Mouse (Mus musculus) thymus, postnatal 14 days (tissue): ENCODE data around the gene Fbxo34.
A peak's percentile ranks its signal among the peaks of the same experiment; 100 is the strongest.
"Not testable (repeated sequence)": the region's sequence is repeated elsewhere in the genome, so short reads cannot be mapped to it uniquely, and the experiment has no call there.

ENCODE experiments used
- DNase-seq: peaks from one replicate; pipeline ENCODE4 v3.0.0; 2021

Gene Fbxo34

DNA sequence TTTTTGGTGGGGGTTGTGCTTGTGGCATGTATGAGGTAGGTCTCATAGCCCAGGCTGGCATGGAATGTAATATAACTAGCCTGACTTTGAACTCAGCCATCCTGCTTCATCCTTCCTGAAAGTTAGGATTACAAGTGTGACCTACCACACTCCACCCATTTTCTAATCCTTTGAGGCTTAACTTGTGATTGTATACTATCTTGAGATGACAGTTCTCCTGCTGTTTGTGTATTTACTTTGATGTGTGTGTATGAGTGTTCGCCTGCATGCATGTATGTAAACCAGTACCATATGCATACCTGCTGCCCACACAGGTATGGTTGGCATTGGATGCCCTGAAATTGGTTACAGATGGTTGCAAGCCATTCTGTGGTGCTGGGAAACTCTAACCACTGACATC lies 71.4 kb downstream of the Fbxo34 start:
- no peak for DNase-seq

DNA sequence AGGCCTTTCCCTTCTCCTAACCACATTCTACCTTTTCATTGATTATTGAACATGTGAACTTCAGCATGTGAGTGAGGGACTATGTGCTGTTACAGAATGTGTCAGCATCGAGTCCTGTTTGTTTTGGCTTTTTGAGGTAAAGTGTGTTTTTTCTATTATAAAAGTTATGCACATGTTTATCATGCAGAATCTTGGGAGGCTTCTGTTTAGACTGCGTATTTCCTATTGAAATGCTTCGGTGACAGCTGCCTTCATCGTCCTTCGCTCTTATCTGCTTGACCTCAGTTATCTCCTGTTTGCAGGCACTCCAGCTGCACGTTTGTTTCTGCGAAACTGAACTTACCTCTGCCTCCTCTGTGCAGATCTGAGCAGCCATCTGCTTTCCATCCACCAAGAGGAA lies 72.1 kb downstream of the Fbxo34 start:
- no peak for DNase-seq

DNA sequence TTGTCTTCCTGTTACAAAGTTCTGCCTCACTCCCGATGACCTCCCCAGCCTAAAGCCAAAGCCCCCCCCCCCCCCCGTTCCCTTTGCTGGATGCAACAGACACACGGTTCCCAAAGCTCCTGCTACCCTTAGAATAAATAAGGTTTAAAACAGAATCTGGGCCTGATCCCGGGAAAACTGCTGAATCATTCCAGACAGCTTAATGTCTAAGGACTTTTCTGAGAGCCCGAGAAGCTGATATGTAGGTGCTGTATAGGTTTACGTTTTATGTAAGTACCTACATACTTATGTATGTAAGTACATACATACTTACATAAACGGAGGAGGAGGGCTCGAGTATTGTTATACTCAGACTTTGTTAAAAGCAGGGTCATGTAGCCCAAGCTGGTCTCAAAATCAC lies 75.2 kb downstream of the Fbxo34 start:
- no peak for DNase-seq

DNA sequence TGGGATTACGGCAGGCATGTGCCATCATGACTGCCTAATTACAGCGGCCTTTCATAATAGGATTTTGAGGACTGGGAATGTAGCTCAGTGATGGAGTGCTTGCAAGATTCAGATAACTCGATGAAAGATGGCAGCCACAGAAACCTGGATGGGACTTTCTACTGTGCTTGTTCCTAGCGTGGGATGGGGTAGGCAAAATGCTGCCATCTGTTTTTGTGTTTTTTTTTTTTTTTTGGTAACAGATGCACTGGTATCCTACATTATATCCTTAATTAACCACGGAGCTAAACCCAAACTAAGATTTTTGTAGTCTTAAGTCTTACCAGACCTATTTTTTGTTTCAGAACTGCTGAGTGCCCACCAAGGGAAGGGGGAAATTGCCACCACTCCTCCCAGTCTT lies 75.6 kb downstream of the Fbxo34 start:
- no peak for DNase-seq

DNA sequence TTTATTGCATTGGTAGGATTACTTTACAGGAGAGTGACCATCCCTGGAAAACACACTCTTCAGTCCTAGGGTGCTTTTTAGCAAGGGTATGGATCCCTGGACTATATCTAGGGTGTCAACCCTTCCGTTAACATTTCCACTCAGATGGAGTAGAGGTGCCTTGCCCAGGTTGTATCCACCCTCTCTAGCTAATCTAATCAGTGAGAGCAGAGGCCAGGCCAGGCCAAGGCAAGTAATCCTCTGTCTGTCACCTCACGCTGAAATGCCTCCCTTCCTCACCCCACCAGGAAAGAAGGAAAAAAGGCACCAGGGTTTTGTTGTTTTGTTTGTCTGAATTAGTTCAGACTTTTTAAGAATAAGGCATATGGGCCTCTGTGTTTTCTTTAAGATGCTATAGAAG lies 77.6 kb downstream of the Fbxo34 start:
- DNase-seq: no peak

DNA sequence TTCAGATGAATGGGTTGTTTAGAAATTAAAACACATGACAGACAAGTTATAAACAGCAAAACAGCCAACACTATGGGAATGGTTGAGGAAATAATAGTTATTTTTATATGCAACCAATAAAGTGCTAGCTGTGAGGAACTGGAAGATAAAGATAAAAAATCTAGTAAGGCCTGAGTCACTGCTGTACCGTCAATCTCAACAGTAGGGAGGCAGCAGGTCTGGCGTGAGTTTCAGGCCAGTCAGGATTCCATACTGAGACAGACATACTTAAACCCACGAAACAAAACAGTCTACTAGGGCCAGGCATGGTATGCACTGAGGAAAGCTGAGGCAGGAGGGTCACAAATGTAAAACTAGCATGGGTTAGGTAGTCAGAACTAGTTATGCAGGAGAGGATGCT lies 78.1 kb downstream of the Fbxo34 start:
- DNase-seq: no peak

DNA sequence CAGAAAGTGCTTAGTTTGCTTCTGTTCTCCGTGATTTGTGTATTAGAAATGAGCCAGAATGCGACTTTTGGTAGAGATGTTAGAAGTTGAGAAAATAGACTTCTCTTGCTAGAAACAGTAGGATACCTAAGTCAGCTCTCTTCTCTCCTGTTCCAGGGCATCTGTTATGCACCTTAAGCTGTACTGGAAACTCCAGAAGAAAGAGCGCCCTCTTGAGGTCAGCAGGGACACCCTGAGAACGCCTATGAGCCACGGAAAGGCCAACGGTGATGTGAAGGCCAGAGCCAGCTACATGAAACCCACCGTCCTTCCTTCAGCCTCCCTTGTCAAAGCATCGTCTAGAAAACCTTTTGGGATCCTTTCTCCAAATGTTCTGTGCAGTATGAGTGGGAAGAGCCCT lies 78.8 kb downstream of the Fbxo34 start:
- peak; percentile 69 for DNase-seq

DNA sequence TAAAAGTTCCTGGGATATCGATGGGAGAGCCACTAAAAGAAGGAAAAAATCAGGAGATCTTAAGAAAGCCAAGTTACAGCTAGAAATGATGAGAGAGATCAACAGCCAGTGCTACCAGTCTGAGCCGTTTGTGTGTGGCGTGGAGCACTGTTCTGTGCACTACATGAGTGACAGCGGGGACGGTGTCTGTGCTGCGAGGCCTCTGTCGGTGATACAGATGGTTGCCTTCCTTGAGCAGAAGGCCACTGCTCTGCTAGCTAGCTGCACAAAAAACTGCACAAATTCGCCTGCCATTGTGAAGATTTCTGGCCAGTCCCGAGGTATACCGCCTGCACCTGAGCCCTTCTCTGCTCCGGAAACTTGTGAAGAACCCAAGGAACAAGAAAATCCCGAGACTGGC lies 79.4 kb downstream of the Fbxo34 start:
- not testable (repeated sequence) for DNase-seq

DNA sequence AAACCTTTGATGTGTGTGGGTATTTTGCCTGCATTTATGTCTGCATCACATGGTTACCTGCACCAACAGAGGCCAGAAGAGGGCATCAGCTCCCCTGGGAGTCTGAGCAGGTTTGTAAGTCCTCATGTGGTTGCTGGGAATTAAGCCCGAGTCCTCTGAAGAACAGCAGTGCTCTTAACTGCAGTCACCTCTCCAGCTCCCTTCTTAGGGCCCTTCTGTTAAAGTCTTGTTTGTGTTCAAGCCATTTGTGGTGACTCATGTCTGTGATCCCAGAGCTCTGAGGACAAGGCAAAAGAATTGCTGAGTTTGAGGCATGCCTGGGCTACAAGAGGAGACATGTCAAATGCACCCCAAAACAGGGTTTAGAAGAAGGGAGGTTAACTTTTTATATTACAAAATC lies 82.3 kb downstream of the Fbxo34 start:
- no peak for DNase-seq

DNA sequence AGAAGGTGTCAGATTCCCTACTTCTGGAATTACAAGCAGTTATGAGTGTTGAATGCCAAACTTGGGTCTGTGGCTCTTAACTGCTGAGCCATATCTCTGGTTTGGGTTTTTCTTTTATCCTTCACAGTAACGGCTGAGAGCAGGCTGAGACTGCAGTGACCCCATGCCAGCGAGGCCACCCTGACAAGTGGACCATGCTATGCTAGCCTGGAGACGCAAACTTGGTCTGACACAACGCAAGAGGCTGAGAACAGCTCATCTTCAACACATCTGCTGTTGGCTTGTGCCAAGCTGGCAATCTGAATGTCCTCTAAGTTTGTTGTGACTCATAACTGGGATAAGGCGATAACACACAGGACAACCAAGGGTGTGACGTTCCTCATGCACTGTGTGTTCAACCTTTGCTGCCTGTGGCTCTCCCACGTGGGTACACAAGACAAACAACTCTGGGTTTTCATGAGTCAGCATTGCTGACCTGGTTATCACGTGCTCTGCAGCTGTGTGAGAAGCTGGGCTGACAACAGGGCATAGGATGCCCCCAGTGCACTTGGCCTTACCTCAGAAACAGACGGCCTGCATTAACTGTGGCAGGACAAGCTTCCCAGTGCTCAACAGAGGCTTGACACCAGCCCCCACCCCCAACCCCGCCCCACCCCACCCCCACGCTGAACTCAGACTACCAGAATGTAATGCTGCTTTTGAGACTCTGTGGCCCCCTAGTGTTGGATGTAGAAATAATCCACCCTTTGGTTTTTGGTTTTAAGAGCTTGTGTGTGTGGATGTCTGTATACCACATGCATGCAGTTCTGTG lies 83.3 kb downstream of the Fbxo34 start:
- peak; percentile 42 for DNase-seq

DNA sequence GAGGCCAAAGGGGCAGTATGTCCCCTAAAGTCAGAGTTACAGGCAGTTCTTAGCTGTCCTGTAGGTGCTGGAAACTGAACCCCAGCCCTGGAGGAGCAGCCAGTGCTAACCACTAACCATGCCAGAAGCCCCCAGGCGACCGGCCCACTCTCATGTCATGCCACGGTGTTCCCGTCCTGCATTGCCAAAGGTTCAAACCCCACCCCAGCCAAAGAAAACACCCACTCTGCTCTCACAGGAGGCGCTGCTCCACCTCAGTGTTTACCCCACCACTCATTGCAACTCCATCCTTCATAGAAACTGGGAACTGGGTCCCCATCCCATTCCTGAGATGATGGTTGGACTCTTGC lies 83.9 kb downstream of the Fbxo34 start:
- DNase-seq: no peak

DNA sequence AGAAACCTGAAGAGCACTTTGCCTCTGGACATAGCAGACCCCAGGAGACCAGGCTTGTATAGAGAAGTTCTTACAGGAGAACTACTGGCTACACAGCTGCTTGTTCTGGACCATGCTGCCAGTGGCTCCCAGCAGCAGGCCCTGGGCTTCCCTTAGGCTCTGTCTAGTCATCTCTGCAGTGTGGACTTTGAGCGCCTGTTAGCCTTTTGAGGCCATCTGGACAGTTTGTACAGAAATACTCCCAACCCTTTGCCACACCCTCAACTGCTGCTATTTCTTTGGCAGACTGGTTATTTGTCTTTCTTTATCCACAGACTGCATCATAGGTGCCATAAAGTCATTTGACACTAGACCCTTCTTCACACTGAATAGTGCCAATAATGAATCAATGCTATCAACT lies 84.9 kb downstream of the Fbxo34 start:
- DNase-seq: no peak

DNA sequence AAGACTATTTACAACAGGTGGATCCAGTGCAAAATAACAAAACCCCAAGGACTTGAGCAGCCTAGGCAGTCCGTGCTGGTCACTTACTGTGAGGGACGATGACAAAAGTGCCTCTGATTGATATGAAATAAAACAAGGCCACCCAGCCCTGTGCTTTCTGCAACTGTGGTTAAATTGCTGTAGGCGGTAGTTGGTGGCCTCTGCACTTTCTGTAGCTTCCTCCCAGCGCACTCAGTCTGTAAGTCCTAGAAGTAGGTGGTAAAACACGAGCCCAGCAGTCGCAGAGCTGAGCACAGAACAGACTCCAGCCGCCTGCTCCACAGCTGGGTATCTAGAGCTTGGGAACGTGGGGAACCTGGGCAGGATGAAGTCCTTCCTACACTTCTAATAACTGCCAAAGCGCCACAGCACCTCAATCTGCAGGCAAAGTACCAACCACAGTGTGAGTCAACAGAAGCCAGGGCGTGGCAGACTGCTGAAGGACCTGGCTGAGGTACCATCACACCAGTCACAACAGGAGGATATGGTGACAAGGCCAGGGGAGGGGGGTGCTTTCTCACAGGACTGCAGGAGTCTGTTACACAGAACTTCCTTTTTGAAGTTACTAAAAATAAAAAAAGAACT lies 91.2 kb downstream of the Fbxo34 start:
- no peak for DNase-seq

DNA sequence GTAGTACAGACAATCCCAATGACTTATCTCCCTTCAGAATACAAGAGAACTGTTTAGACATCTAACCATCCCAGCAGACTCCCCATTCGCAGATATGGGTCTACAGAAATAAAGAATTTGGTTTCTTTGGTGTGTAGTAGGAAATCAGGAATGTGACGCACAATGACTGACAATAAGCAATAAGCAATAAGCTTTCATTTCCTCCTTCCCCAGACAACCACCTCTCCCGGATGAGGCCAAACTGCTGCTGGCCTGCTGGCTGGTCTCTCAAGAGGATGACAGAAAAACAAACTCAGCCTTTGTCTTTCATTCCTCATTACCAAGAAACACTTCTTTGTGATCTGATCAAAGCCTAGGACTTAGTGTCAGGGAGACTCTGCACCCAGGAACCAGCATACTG lies 92.1 kb downstream of the Fbxo34 start:
- no peak for DNase-seq

DNA sequence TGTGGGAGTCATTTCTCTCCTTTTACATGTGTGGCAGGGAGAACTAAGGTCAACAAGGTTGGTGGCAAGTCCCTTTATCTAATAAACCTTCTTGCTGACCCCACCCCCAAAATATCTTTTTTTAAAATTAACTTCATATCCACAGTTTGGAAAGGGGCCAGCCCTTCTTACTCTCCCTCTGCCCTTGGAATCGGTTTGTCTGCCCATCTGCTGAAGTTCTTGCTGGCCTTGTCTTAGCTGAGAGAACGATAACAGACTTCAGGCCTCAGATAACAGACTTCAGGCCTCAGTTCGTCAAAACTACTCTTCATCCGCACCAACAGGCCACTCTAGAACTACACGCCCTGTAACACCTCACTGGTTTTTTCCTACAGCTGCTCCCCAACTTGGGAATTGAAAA lies 94.1 kb downstream of the Fbxo34 start:
- no peak for DNase-seq

DNA sequence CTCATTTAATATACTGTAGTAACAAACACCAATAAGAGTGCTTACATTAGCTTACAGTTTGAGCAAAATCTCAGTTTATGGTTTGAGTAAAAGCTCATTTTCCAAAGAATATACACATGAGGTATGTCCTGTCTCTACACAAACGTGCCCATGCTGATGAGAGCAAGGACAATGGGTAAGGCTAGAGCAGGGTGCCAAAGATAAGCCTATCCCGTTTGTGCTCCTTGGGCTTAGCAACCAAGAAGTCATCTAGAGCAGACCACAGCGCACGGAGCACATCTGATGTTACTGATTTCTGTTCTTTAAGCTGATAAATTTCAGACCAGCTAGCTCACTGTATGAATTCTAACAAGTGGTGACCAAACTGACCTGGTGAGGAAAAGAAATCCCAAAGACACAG lies 94.7 kb downstream of the Fbxo34 start:
- no peak for DNase-seq

DNA sequence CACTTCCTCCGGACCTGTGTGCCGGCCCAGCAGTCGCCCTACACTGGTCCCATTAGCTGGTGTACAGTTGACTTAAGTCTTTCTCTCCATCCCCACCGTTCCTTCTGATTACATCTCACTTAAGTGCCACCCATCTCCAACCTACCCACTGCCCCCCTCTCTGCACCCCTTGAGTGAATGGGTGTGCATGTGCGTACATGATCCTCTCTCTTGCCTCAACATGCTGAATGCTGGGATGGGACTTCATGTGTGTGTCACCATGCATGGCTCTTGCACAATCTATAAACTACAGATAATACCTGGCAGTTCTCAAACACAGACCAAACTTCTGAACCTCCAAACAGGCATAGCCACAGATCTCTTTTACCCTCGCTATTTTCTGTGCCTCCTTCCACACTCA lies 101.4 kb downstream of the Fbxo34 start:
- DNase-seq: no peak

DNA sequence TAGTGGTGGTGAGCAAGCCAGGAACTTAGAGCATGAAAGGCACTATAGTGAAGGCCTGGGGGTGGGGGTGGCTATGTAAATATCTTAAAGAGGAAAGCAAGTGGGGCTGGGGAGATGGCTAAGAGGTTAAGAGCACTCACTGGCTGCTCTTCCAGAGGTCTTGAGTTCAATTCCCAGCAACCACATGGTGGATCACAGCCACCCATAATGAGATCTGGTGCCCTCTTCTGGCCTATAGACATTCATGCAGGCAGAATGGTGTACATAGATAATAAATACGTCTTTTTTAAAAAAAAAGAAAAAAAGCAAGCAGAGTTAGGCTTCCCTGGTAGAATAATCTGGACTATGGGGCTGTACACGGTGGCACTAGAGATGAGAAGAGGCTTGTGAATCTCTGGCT lies 103.2 kb downstream of the Fbxo34 start:
- DNase-seq: no peak

DNA sequence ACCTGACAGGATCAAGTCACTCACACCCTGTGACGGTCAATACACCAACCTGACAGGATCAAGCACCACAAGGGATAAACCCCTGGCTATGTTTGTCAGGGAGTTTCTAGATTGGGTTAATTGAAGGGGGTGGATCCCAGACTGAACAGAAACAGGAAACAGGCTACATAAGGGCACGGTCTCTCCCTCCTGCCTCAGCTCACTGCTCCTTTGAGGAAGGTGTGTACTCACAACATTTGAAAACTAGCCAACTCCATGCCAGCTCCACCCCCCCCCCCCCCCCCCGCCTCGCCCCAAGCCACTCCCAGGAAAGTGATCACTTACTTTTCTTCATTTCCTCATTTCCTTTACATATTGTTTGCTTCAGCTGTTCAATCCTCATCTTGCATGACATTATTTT lies 104.0 kb downstream of the Fbxo34 start:
- DNase-seq: no peak

DNA sequence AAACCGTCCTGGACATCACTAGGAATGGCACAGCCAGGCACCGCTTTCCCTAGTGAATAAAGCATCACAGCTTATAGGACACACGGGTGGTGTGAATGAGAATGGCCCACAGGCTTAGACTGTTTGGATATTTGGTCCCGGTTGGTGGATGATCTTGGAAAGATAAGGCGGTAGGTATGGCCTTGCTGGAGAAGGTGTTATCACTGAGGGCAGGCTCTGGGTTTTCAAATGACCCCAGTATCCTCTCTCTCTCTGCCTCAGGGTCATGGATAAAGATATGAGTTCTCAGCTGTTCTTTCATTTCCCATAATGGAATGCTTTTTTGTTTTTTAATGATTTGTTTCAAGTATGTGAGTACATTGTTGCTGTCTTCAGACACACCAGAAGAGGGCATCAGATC lies 105.0 kb downstream of the Fbxo34 start:
- DNase-seq: no peak

DNA sequence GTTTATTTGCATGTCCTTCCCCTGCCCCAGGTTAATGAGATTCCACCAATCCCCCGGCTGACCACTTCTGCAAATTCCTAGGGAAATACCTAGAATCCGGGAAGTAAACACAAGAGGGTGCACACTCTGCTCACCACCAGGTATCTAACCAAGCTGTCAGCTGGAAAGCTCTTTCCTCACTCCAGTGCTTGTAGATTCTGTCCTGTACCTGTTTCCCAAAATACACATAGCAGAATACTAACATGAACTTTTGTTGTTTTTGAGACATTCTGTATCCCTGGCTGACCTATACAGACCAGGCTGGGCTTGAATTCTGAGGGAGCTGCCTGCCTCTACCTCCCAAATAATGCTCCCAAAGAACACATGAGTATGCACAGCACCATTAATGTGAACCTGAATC lies 110.5 kb downstream of the Fbxo34 start:
- DNase-seq: no peak

DNA sequence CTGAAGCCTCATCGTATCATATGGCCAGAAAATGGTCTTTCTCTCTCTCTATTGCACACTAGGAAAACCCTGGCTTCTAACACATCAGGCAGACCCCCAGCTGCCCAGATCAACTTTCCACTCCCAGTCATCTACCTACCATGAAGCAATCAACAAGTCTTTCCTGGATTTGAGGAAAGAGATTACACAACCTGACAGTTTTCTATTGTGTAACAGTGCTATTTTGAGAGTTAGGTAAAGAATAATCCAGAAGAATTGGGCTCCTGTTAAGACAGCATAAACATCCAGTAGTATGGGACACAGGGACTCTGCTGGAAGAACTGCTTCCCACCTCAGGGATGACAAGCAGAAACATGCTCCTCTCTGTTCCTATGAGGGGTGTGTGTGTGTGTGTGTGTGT lies 112.3 kb downstream of the Fbxo34 start:
- no peak for DNase-seq

DNA sequence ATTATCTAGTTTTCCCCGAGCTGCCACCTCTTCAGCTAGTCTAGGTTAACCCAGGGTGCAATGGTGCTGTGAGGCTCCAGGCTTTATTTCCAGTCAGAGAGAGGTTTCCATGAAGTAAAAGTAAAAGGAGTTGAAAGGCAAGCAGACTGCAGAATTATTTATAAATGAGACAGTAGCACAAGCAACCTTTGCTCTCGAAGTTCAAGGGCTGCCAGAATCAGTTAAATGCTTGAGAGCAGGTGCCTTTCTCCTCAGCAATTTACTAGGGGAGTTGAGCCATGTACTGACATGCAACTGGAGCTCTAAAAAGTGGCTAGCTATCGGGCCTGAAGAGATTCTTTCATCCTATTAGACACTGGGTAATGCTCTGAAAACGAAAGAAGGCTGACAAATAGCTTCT lies 112.9 kb downstream of the Fbxo34 start:
- DNase-seq: no peak

DNA sequence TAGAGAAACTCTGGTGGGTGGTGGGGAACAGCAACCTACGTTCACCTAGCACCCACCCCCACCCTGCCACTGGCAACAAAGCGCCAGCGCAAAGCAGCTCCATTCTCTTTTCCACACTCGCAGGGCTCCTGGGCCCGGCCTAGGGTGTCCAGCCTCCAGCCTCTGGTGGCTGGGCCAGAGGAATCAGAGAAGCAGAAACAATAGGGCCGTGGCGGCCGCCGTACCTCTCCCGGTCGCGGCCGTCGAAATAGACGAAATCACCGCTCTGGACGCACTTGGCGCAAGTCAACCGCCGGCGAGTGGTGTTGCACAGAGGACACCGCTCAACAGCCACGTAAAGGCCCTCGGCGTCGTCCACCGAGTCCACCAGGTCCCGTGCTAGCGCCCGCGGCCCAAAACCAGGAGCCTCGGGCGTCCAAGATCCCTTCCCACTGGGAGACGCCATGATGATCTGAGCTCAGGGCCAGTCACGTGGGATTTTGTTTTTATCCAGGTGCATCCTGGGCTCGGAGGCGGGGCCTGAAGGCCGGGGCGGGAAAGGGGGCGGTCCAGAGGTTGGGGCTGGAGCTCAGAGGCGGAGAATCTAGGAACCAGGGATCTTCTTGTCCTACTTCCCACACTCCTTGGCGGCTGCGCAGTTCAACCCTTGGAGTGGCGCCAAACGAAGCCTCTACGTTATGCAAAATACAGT lies 117.9 kb downstream of the Fbxo34 start:
- peak; percentile 75 for DNase-seq
